Mouse (Mus musculus) liver, embryonic 12.5 days (tissue): ENCODE results near the gene Gpa33. TPM values are rescaled to one million over a fixed set of nuclear protein-coding genes. Genes with fewer than 3 reads are reported as not detected.

Experiments
- ATAC-seq: fragments of 200-750 bp; cut with Nextera tagmentation; 2 replicates; pipeline ENCODE4 v1.8.0; 2017; ENCODE audit warnings: moderate number of reproducible peaks, mild to moderate bottlenecking, moderate library complexity
- H3K27ac ChIP-seq: fragments of 300-500 bp; sonication (generic); 2 replicates; pipeline ENCODE4 v1.5.1; 2016; ENCODE audit warnings: mild to moderate bottlenecking
- H3K27me3 ChIP-seq: fragments of 300-500 bp; sonication (generic); replicated peaks from 2 replicates; pipeline ENCODE4 v1.6.1; 2016; ENCODE audit warnings: mild to moderate bottlenecking, moderate library complexity
- H3K36me3 ChIP-seq: fragments of 300-500 bp; sonication (generic); 2 replicates; pipeline ENCODE4 v1.6.1; 2016; ENCODE audit warnings: mild to moderate bottlenecking, moderate library complexity
- H3K4me1 ChIP-seq: fragments of 300-500 bp; sonication (generic); 2 replicates; pipeline ENCODE4 v1.6.1; 2016
- H3K4me2 ChIP-seq: fragments of 300-500 bp; sonication (generic); 2 replicates; pipeline ENCODE4 v1.6.1; 2016; ENCODE audit warnings: mild to moderate bottlenecking, moderate library complexity
- H3K4me3 ChIP-seq: fragments of 300-500 bp; sonication (generic); 2 replicates; pipeline ENCODE4 v1.5.1; 2016; ENCODE audit warnings: mild to moderate bottlenecking, moderate library complexity
- H3K9ac ChIP-seq: fragments of 300-500 bp; sonication (generic); 2 replicates; pipeline ENCODE4 v1.6.1; 2016; ENCODE audit warnings: mild to moderate bottlenecking, moderate library complexity
- H3K9me3 ChIP-seq: fragments of 300-500 bp; sonication (generic); replicated peaks from 2 replicates; pipeline ENCODE4 v1.6.1; 2016; ENCODE audit warnings: mild to moderate bottlenecking, moderate library complexity
- WGBS: fragments of 180-500 bp; shearing (Covaris S2); methylation state at CpG from one replicate; pipeline ENCODE4 v1.1.7; 2016; ENCODE audit not compliant: insufficient replicate concordance; 5-methylcytosine and 5-hydroxymethylcytosine counted together
- polyA plus RNA-seq: library from polyadenylated mRNA; unstranded; fragments of >200 nt; fragmentation: Nextera tagmentation; extraction: Ambion mirVana; gene quantifications from 2 replicates; pipeline ENCODE4 v1.2.1, GENCODE M21; 2016

The Gpa33 gene
- polyA plus RNA-seq, 1 experiment from 2014 or later = not detected

DNA sequence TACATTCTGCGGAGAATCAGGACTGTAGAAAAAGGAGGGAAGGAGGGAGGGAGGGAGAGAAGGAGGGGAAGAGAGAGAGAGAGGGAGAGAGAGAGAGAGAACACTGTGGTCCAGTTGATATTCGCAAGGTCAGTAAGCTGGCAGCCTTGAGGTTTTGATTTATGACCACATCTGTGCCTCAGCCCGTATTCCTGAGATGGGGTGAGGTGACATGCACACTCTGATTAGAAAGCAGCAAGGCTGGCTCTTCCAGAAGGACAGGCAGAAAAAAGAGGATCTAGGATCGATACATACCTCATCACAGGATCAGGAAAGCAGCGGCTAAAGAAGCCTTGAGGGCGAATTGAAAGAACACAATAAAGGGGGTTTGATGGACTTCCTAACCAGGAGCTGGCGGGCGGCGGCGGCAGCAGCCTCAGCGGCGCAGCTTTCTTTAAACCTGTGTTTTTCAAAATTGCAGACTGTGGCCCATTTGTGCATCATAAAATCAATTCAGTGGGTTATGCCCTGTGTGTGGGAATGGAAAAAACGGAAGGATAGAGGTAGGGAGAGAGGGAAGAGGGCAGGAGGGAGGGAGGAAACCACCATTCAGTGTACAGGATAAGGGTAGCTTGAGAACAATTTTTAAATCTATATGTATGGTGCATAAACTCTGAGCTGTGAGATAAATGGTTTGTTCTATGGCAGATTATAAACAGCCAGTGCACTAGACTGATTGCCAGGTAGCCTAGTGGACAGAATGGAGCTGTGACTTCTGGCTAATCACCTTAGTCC lies 12.0 kb upstream of the Gpa33 start:
- no peak overlapping the region for H3K27ac ChIP-seq
- no peaks in the 10 kb centered on the region; the same call in 1 of the 2 replicates for H3K27me3 ChIP-seq
- WGBS = 73% methylated on average over 13 of the region's 13 CpGs
- no peak overlapping the region for H3K9ac ChIP-seq
- no peak overlapping the region for H3K4me2 ChIP-seq
- ATAC-seq = no peak
- H3K4me1 ChIP-seq = no peaks in the 10 kb centered on the region
- no peak overlapping the region for H3K4me3 ChIP-seq
- H3K9me3 ChIP-seq = no peaks in the 10 kb centered on the region
- no peaks in the 10 kb centered on the region for H3K36me3 ChIP-seq

DNA sequence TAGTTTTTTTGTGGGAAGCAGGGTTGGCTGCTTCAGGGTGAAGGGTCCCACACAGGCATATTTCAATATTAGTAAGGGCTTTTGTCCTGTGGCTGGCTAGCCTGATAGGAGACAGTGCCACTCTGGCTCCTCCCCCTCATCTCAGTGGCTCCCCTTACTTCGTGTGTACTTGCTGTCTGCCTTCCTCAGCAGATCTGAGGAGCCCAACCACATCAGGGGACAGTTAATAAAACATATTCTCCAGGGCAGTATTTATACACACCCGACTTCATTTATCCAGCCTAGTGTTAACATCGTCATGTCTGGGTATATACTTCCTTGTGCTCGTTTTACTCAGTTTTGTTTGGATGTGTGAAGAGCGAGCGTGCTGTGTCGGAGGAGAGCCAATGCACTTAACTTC lies 7.9 kb upstream of the Gpa33 start:
- Histone ChIP-seq H3K27ac (no peak overlapping the region), H3K9me3 (no peaks in the 10 kb centered on the region), H3K36me3 (no peaks in the 10 kb centered on the region), H3K9ac (no peak overlapping the region), H3K27me3 (no peaks in the 10 kb centered on the region; the same call in 1 of the 2 replicates), H3K4me1 (peaks cover 17% of the 10 kb centered on the region), H3K4me3 (no peak overlapping the region), H3K4me2 (no peak overlapping the region)
- 65% methylated on average over 7 of the region's 7 CpGs for WGBS
- no peak for ATAC-seq

- WGBS = 91% methylated on average over 1 of the region's 1 CpGs
- H3K9me3 ChIP-seq = no peaks in the 10 kb centered on the region
- no peak overlapping the region for H3K4me2 ChIP-seq
- H3K9ac ChIP-seq = no peak overlapping the region
- H3K4me3 ChIP-seq = no peak overlapping the region
- no peaks in the 10 kb centered on the region for H3K36me3 ChIP-seq
- no peak overlapping the region for H3K27ac ChIP-seq
- H3K4me1 ChIP-seq = peaks cover 25% of the 10 kb centered on the region
- no peaks in the 10 kb centered on the region for H3K27me3 ChIP-seq
- no peak for ATAC-seq
These were observed 7.0 kb upstream of the Gpa33 start for GRCm38 (mm10) chr1:166123045-166123444.

DNA sequence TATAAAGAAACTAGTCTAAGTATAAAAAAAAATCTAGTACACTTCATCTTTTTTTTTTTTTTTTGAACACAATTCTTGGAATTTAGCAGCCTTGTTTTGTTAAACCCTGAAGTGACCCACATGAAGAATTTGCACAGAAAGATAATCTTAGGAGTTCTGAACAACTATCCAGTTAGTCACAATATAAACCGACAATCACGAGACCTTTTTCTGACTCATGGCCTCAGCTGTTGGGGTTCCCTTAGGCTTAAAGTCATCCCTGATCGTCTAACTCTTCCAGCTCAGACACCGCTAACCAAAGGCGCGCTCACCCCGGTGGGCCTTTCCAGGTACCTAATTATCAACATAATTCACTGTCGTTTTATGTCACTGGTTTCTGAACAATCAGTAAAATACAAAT lies 6.3 kb upstream of the Gpa33 start:
- H3K4me3 ChIP-seq = no peak overlapping the region
- H3K27ac ChIP-seq = no peak overlapping the region
- H3K4me2 ChIP-seq = no peak overlapping the region
- no peaks in the 10 kb centered on the region for H3K36me3 ChIP-seq
- no peaks in the 10 kb centered on the region for H3K9me3 ChIP-seq
- H3K4me1 ChIP-seq = peaks cover 25% of the 10 kb centered on the region
- no peak for ATAC-seq
- H3K9ac ChIP-seq = no peak overlapping the region
- 89% methylated on average over 8 of the region's 8 CpGs for WGBS
- no peaks in the 10 kb centered on the region for H3K27me3 ChIP-seq

DNA sequence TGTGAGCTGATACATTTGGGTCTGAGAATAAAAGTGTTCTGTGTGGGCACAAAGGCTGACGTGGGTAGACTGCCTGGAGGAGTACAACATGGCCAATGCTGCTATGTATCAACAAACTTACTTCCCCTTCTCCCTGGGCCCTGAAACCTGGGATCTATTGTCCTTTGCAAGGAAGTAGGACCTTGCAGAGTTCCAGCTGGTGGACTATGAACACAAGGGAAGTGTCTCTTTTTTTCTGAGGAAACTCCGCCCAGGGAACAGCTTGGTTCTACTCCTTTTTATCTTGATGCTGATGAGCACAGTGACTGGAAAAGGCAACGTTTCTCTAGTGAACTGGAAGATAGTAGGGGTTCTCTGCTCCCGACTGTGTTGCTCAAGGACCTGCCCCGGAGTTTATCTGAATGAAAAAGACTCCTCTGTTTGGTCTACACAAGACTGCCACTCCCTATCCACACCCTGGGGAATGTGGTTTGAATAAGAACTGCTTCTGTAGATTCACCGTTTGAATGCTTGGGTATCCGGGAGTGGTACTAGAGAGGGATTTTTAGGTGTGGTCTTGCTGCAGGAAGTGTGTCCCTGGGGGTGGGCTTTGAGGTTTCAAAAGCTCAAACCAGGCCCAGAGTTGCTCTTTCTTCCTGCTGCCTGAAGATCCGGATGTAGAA lies 5.0 kb upstream of the Gpa33 start:
- peaks cover 25% of the 10 kb centered on the region for H3K4me1 ChIP-seq
- no peaks in the 10 kb centered on the region for H3K27me3 ChIP-seq
- H3K9me3 ChIP-seq = no peaks in the 10 kb centered on the region
- 29% methylated on average over 8 of the region's 8 CpGs for WGBS
- peak; percentile 86 for ATAC-seq
- H3K4me2 ChIP-seq = no peak overlapping the region
- H3K9ac ChIP-seq = no peak overlapping the region
- no peaks in the 10 kb centered on the region for H3K36me3 ChIP-seq
- H3K27ac ChIP-seq = no peak overlapping the region
- no peak overlapping the region for H3K4me3 ChIP-seq

DNA sequence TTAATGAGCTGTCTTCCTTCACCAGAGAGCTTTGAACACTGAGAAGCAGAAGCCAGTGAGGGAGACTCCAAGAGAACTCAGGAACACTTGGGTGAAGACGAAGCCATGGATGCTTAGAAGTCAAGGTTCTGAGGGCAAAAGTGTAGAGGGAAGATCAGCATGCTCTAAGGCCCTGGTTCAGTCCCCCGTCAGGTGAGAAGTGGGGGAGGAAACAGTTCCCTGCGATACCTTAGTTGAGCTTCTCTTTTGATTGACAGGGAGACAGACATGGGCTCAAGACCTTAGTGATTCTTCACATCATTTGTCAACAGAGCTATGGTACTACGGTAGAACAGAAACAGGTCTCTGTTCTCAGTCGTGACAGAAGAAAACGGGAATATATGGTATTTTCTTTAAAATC lies 3.7 kb upstream of the Gpa33 start:
- no peak overlapping the region for H3K27ac ChIP-seq
- peaks cover 25% of the 10 kb centered on the region for H3K4me1 ChIP-seq
- no peak overlapping the region for H3K4me2 ChIP-seq
- no peaks in the 10 kb centered on the region for H3K9me3 ChIP-seq
- WGBS = 70% methylated on average over 6 of the region's 6 CpGs
- H3K9ac ChIP-seq = no peak overlapping the region
- no peaks in the 10 kb centered on the region for H3K27me3 ChIP-seq
- H3K36me3 ChIP-seq = no peaks in the 10 kb centered on the region
- H3K4me3 ChIP-seq = no peak overlapping the region
- no peak for ATAC-seq

DNA sequence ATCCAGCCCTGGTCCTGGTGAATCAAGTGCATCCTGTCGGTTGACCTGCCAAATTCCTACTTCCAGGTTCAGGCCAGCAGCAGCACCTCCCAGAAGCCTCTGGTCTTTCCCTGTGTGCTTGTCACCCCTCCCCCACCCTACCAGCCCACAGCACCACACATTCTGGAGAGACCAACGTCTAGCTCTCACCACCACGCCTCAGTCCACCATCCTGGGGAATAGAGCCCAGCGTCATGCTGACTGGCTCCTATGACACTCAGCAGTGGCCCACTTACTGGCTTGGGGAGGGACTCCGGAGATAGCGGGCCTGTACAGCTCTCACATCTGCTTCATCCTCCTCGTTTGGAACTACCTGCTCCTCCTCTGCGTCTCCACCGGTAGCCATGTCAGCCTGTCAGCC lies 3.2 kb upstream of the Gpa33 start:
- Histone ChIP-seq H3K4me1 (peaks cover 29% of the 10 kb centered on the region), H3K4me2 (no peak overlapping the region), H3K4me3 (no peak overlapping the region), H3K27me3 (no peaks in the 10 kb centered on the region), H3K27ac (no peak overlapping the region), H3K36me3 (no peaks in the 10 kb centered on the region), H3K9me3 (no peaks in the 10 kb centered on the region), H3K9ac (no peak overlapping the region)
- ATAC-seq = no peak
- 47% methylated on average over 9 of the region's 9 CpGs for WGBS

DNA sequence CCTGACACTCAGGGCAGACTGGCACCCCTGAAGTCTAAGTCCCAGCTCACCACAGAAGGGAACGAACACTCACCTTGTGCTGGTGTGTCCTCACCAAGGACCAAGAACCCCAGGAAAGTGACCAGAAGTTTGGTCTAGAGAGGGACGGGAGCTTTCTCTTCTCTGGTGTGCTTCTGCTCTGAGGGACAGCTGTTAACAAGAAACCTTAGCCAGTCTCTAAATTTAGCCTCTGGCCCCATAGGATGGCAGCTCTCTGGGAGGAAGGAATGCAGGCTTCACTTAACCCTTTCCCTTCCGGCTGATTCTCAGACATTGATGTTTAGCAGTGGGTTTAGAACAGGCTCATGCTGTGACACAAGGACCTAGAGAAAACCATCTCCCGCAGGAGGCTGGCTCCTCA lies 2.3 kb upstream of the Gpa33 start, which contains the start of gene Dusp27:
Gene Dusp27 (minus strand): TSS at position 204 of the 400 bp plus-strand sequence.
- H3K27me3 ChIP-seq = no peaks in the 10 kb centered on the region
- no peak within 1 kb of the TSS for H3K4me2 ChIP-seq
- no peak for ATAC-seq
- H3K9ac ChIP-seq = no peak within 1 kb of the TSS
- peaks cover 36% of the 10 kb centered on the region for H3K4me1 ChIP-seq
- 46% methylated on average over 4 of the region's 4 CpGs for WGBS
- H3K27ac ChIP-seq = no peak within 1 kb of the TSS
- no peak within 1 kb of the TSS for H3K4me3 ChIP-seq
- no peaks in the 10 kb centered on the region for H3K36me3 ChIP-seq
- no peaks in the 10 kb centered on the region for H3K9me3 ChIP-seq

- ATAC-seq = no peak
- Histone ChIP-seq H3K4me2 (no peak overlapping the region), H3K4me1 (peaks cover 36% of the 10 kb centered on the region), H3K36me3 (no peaks in the 10 kb centered on the region), H3K4me3 (no peak overlapping the region), H3K27me3 (no peaks in the 10 kb centered on the region), H3K9ac (no peak overlapping the region), H3K27ac (no peak overlapping the region), H3K9me3 (no peaks in the 10 kb centered on the region)
- 74% methylated on average over 5 of the region's 5 CpGs for WGBS
These were observed 1.5 kb upstream of the Gpa33 start for GRCm38 (mm10) chr1:166128551-166128950.

DNA sequence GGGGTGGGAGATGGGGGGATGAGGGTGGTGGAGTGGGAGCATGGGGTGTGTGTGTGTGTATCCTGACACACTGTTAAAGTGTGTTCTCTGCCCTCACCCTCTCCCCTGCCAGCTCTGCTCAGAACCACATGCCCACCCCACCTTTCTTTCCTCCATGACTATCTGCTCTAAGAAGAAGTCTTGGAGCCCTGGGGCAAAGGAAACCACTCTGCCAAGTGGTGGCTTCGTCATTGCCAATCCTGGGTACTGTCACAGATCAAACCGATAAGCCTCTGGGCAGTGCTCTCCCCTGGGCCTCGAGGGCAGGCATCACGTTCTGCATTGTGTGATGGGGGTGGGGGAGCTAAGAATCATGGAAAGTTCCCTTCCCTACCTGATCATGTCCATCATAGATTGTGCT lies 2.3 kb downstream of the Gpa33 start:
- H3K4me3 ChIP-seq = no peak overlapping the region
- 27% methylated on average over 4 of the region's 4 CpGs for WGBS
- H3K4me1 ChIP-seq = peaks cover 21% of the 10 kb centered on the region
- H3K9me3 ChIP-seq = no peaks in the 10 kb centered on the region
- H3K36me3 ChIP-seq = no peaks in the 10 kb centered on the region
- H3K27me3 ChIP-seq = 0 out of 2 replicates have a peak, but pooled peaks cover 10% of the 10 kb centered on the region
- H3K27ac ChIP-seq = no peak overlapping the region
- H3K4me2 ChIP-seq = no peak overlapping the region
- H3K9ac ChIP-seq = no peak overlapping the region
- no peak for ATAC-seq

- no peak overlapping the region for H3K27ac ChIP-seq
- H3K4me1 ChIP-seq = peaks cover 24% of the 10 kb centered on the region
- WGBS = 50% methylated on average over 5 of the region's 5 CpGs
- H3K9ac ChIP-seq = no peak overlapping the region
- 0 out of 2 replicates have a peak, but pooled peaks cover 12% of the 10 kb centered on the region for H3K27me3 ChIP-seq
- no peaks in the 10 kb centered on the region for H3K36me3 ChIP-seq
- ATAC-seq = no peak
- H3K4me2 ChIP-seq = no peak overlapping the region
- no peak overlapping the region for H3K4me3 ChIP-seq
- H3K9me3 ChIP-seq = no peaks in the 10 kb centered on the region
These were observed 5.2 kb downstream of the Gpa33 start for GRCm38 (mm10) chr1:166135091-166135740.
